Mouse (Mus musculus): ENCODE results near the gene Timm22. TPM values are rescaled to one million over a fixed set of nuclear protein-coding genes. Genes with fewer than 3 reads are reported as not detected.
A peak's percentile ranks its signal among the peaks of the same experiment; 100 is the strongest.

Gene Timm22
- total RNA-seq, 2 experiments from 2014 or later = 13.9 to 21.3 TPM

GRCm38 (mm10) chr11:76429556-76429955 is 22.8 kb downstream of the Timm22 start:
- no peak for ATAC-seq (replicated peaks; ENCODE audit: poor library complexity, severe bottlenecking)

GRCm38 (mm10) chr11:76429966-76430631 is 23.3 kb downstream of the Timm22 start:
- ATAC-seq (replicated peaks; ENCODE audit: poor library complexity, severe bottlenecking) = no peak

DNA sequence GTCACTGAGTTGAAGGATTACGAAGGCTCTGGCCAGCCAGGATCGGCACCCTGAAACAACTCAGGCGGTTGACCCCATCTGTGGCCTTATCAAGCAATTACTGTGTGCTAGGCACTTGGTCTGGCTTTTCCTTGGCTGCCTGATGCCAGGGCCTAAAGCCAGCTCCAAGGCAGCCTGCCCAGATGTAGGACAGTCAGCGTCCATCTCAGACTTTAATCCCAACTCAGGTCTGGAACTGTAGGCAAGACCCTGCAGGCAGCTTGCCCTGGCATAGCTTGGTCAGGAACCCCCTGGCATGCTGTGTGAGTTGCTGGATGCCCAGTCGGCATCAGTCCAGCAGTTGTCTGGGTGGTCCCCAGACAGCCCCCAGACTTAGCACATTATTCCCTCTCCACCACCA is 29.3 kb downstream of the Timm22 start:
- ATAC-seq (replicated peaks; ENCODE audit: poor library complexity, severe bottlenecking) = no peak

DNA sequence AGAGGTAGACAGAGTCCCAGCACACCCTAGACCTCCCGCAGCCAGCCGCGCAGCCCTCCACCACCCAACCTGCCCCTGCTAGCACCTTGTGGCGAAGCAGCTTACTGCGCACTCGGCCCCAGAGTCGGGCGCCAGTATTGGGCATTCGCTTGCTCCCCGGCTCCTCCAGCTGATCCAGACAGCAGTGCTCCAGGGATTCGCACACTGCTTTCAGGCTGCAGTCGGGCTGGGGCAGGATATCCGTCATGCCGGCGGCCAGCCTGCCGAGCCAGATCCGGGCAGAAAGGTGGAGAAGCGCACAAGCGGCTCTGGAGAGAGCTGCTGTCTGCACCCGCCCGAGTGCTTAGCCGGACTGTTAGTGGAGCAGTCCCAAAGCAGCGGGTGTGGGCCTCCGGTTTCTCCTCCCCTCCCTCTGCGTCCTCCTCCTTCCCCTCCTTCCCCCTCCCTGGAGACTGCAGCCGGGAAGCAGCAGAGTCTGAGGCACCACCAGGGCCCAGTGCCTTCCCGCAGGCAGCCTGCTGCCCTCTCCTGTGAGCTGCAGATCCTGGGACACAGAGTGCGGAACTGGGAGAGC is 30.2 kb downstream of the Timm22 start:
- ATAC-seq (replicated peaks; ENCODE audit: poor library complexity, severe bottlenecking) = no peak

DNA sequence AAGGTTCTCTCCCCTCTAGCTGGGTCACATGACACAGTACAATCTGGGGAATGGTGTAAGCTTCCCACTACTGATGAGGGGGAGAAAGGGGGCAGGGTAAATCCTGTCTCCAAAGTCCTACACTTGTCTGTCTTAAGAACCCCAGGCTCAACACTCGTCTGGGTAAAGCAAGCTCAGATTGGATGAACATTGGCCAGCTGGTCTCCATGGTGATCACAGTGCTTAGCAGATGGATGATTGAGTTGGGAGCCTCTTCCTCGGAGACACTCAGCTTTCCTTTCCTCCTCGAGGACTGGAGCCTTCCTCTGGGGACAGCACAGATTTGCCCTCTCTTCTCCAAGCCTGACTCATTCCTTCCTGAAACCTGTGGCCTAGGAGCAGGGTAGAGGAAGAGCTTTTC is 32.9 kb downstream of the Timm22 start:
- ATAC-seq (replicated peaks; ENCODE audit: poor library complexity, severe bottlenecking) = no peak

DNA sequence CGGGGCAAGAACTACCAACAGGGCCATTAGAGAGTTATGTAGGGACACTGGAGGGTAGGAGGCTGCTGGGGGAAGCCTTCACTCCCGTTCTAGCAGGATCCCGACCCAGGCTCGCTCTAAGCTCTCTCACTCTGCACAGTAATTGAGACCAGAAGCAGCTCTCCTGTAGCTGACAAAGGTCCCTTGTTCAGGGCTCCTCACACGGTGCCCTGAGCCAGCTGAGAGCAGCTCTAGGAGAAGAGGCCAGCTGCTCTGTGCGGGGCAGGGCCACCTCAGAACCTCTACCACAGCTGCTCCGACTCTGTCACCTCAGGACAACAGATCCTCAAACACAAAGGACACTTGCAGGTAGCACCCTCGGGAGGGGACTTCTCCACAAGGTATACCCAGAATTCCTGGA is 38.7 kb downstream of the Timm22 start:
- ATAC-seq (replicated peaks; ENCODE audit: poor library complexity, severe bottlenecking) = no peak

DNA sequence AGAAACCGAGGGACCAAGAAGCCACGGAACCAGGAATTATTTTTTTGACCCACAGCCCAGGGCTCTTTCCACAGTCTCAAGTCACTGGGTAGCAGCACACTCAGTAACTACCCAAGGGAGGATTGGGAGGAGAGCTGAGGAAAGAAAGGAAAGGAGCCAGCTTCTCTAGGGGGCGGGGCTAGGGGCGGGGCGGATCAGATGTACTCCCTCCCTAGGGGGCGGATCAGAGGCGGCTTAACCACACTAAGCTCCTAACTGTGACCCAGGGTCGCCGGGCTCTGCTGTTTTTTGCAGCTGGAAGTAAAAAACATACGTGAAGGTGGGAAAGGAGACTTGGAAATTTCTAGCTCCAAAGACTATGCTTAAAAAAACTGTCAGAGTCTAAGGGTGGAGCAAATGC is 39.5 kb downstream of the Timm22 start:
- no peak; the same call in 1 of the 2 replicates for ATAC-seq (replicated peaks; ENCODE audit: poor library complexity, severe bottlenecking)

DNA sequence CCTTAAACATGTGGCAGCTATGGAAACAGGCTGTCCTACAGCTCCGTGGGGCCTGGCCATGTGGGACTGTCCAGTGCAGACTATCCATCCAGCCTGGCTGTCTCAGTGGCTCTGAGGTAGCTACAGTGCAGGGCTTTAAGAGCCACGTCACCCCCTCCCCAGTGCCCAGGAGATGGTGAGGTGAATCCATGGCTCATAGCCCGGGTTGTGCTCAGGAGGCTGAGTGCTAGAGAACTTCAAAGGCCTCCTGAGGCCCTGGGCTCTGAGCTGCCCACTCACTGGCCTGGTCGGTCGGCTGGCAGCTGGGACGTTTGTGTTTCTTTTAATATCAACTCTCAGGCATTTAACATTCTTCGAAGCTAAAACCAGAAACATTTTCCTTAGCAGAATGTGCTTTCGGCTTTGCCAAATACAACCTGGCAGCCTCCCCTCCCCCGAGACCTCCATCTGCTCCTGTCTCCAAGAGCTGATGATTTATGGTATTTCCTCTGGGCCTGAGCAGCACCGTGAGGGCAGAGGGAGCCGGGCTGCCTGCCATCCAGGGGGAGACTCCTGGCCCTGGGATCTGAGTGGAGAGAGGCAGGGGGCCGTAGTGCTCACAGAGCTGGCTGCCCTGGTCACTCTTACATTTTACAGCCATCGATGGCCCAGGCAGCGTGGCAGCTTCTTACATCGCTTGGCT is 42.9 kb downstream of the Timm22 start:
- no peak for ATAC-seq (replicated peaks; ENCODE audit: poor library complexity, severe bottlenecking)

DNA sequence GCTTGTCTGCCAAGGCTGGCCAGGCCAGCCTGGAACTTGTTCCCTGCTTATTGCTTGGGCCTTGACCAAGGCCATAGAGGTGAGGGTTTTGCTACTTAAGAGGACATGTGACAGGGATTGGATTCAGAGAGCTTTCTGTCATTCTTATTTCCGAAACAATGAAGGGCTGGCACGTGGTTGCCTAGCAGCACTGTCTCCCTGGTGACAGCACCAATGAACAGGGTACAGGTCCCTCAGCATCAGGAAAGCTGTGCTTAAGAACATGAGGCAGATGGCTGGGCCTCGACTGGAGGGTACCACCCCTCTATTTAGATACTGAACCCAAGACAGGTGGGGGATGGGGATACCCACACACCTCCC is 43.4 kb downstream of the Timm22 start:
- no peak for ATAC-seq (replicated peaks; ENCODE audit: poor library complexity, severe bottlenecking)

GRCm38 (mm10) chr11:76454492-76454891 is 47.7 kb downstream of the Timm22 start:
- peak; percentile 37; the same call in 1 of the 2 replicates for ATAC-seq (replicated peaks; ENCODE audit: poor library complexity, severe bottlenecking)

- peak; percentile 45 for ATAC-seq (replicated peaks; ENCODE audit: poor library complexity, severe bottlenecking)
Observed at GRCm38 (mm10) chr11:76456233-76456632, 49.5 kb downstream of the Timm22 start.

DNA sequence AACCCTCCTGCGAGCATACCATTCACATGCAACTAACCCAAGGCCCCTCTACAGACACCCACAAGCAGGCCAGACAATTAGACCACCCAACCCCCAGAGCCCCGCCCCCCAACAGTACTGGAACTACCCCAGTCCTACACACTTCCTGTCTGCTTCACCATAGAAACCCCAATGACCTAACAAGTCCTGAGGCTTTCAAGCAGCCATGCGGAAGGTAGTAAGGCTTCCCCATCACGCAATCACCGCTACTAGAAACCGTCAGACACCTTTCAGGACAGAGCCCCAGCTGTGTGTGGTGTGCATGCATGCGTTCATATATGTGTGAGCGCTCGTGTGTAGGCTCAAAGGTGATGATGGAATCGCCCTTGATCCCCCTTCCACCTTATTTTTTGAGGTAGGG is 50.1 kb downstream of the Timm22 start:
- ATAC-seq (replicated peaks; ENCODE audit: poor library complexity, severe bottlenecking) = peak; percentile 68

DNA sequence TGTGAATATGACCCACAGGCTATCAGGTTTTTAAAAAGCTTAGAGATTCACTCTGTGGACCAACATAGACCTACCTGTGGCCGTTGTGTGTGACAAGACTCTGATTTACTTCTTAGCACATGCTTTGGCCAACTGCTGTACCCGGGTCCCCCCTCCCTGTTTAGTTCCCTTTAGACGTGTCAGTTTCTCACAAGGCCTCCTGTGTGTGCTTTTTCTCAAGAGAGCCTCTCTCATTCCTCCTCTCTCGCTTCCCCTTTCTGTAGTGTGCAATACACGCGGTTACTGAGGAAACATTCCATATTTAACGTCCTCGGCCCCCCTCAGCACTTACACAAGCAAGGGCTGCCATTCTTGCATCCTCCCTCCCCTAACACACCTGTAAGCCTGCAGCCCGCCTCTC is 52.0 kb downstream of the Timm22 start:
- ATAC-seq (replicated peaks; ENCODE audit: poor library complexity, severe bottlenecking) = peak; percentile 76

- ATAC-seq (replicated peaks; ENCODE audit: poor library complexity, severe bottlenecking) = no peak
Observed at GRCm38 (mm10) chr11:76459489-76459888, 52.7 kb downstream of the Timm22 start.

GRCm38 (mm10) chr11:76461201-76461600 is 54.4 kb downstream of the Timm22 start:
- ATAC-seq (replicated peaks; ENCODE audit: poor library complexity, severe bottlenecking) = no peak

DNA sequence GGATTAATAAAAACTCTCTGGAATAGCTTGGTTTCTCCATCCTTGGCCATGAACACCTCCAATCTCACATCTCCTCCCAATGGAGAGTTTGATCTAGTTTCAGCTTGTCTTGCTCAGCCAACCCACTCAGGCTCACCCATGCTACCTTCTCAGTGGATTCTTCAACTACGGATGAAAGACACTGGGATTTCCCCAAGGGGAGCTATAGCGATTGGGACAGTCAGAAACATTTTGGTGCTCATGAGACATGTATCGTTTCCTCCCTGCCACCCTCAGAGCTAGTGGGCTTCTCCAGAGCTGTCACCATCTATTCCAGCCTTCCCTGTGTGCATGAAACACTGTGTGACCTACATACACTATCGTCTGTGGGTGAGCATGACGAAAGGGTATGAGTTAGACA is 54.9 kb downstream of the Timm22 start:
- no peak for ATAC-seq (replicated peaks; ENCODE audit: poor library complexity, severe bottlenecking)

DNA sequence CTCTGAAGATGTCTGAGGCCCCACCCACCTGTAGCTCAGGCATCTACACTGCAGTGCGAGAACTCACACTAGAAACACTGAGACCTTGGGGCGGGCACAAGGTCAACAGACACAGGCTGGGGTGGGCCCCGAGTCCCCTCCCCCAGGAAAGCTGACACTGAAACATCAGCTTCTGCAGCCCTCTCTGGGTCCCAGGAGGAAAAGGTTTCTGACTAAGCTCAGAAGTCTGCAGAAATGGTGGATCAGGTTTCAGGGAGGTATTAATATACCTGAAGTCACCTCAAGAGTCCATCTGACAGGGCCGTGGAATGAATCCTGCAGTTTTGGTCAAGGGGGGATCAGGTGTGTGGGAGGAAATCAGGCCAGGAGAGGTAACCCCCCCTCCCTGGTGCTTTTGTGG is 59.1 kb downstream of the Timm22 start:
- ATAC-seq (replicated peaks; ENCODE audit: poor library complexity, severe bottlenecking) = no peak

Other genes starting within 250 kb of the Timm22 start
- gene Vps53, start 227.3 kb upstream of the Timm22 start, total RNA-seq (2014; fragmentation: Nextera tagmentation) = 46.8 and 50.0 TPM in 2 replicates
- gene Vps53, start 227.3 kb upstream of the Timm22 start, total RNA-seq (2017) = 38.4 and 58.6 TPM in 2 replicates
- gene Fam57a, start 227.3 kb upstream of the Timm22 start, total RNA-seq (2014; fragmentation: Nextera tagmentation) = 1.2 and 5.6 TPM in 2 replicates
- 0.17 and 2.7 TPM in 2 replicates for gene Fam57a, start 227.3 kb upstream of the Timm22 start, total RNA-seq (2017)
- gene Dbil5, start 189.3 kb upstream of the Timm22 start, total RNA-seq (2014; fragmentation: Nextera tagmentation) = not detected in 2 replicates
- gene Dbil5, start 189.3 kb upstream of the Timm22 start, total RNA-seq (2017) = not detected in 2 replicates
- 21.6 and 21.9 TPM in 2 replicates for gene Gemin4, start 189.3 kb upstream of the Timm22 start, total RNA-seq (2014; fragmentation: Nextera tagmentation)
- 18.2 and 19.1 TPM in 2 replicates for gene Gemin4, start 189.3 kb upstream of the Timm22 start, total RNA-seq (2017)
- gene Mrm3, start 163.2 kb upstream of the Timm22 start, total RNA-seq (2014; fragmentation: Nextera tagmentation) = 19.7 and 26.3 TPM in 2 replicates
- 28.5 and 30.5 TPM in 2 replicates for gene Mrm3, start 163.2 kb upstream of the Timm22 start, total RNA-seq (2017)
- 69.2 and 126 TPM in 2 replicates for gene Glod4, start 163.2 kb upstream of the Timm22 start, total RNA-seq (2014; fragmentation: Nextera tagmentation)
- 302 and 358 TPM in 2 replicates for gene Glod4, start 163.2 kb upstream of the Timm22 start, total RNA-seq (2017)
- 29.6 and 32.3 TPM in 2 replicates for gene Nxn, start 7.8 kb upstream of the Timm22 start, total RNA-seq (2014; fragmentation: Nextera tagmentation)
- 24.1 and 25.5 TPM in 2 replicates for gene Nxn, start 7.8 kb upstream of the Timm22 start, total RNA-seq (2017)
- 39.3 and 53.0 TPM in 2 replicates for gene Abr, start 215.4 kb downstream of the Timm22 start, total RNA-seq (2014; fragmentation: Nextera tagmentation)
- 48.2 and 54.3 TPM in 2 replicates for gene Abr, start 215.4 kb downstream of the Timm22 start, total RNA-seq (2017)